ENCODE assay signal across 16 mouse cellular contexts in genomic region chr11:3301075-3301474, GRCm38 (mm10).
"Had no signal": no experiment of that assay in that cellular context is flagged by ENCODE, and none has a peak within 500 bp of the region (broad histone marks: within the 10 kb centered on the region; RNA-seq: fewer than 3 reads in every experiment).

No protein-coding gene starts in this region.

- ATAC-seq: midbrain, embryonic 16.5 days had no signal

- DNase-seq: lung, adult 18-20 months; lung, embryonic 14.5 days; lung, postnatal 10 days; lung, postnatal 4 days; midbrain, embryonic 14.5 days; retina, postnatal 1 day; right cerebral cortex, adult 18-20 months; right cerebral cortex, postnatal 25 days; thymus, adult 18-20 months; thymus, postnatal 25 days; thymus, postnatal 4 days had no signal

- H3K27me3 ChIP-seq: midbrain, embryonic 12.5 days; neural tube, embryonic 13.5 days; neural tube, embryonic 15.5 days; stomach, embryonic 15.5 days had no signal
